Mouse (Mus musculus) liver, postnatal 0 days (tissue): ENCODE results near the gene Mcm10.

ENCODE experiments used
- CTCF ChIP-seq: sonication (generic); IDR thresholded peaks from 2 replicates; pipeline ENCODE4 v1.5.1; 2016; ENCODE audit warnings: antibody characterized with exemption, low read depth
- EP300 ChIP-seq: IDR thresholded peaks from 2 replicates; pipeline ENCODE4 v1.6.1; 2016; ENCODE audit warnings: antibody characterized with exemption, low read depth, mild to moderate bottlenecking

- TF ChIP-seq CTCF (no peak), EP300 (no peak)
Measured at GRCm38 (mm10) chr2:5045269-5045965, 32.8 kb upstream of the Mcm10 start.
